Mouse (Mus musculus) intestine, postnatal 0 days (tissue): ENCODE results near the gene Zfp791. TPM values are rescaled to one million over a fixed set of nuclear protein-coding genes. Genes with fewer than 3 reads are reported as not detected.

Experiments
- ATAC-seq: fragments of 200-750 bp; cut with Nextera tagmentation; 2 replicates; pipeline ENCODE4 v1.8.0; 2017; ENCODE audit warnings: mild to moderate bottlenecking, moderate TSS enrichment, moderate library complexity
- H3K27ac ChIP-seq: fragments of 300-500 bp; sonication (generic); 2 replicates; pipeline ENCODE4 v1.5.1; 2014; ENCODE audit warnings: mild to moderate bottlenecking, low read depth, low read length, moderate library complexity
- H3K27me3 ChIP-seq: fragments of 300-500 bp; sonication (generic); replicated peaks from 2 replicates; pipeline ENCODE4 v1.6.1; 2014; ENCODE audit warnings: low read length, mixed read lengths; ENCODE audit not compliant: control insufficient read depth, insufficient read depth
- H3K36me3 ChIP-seq: fragments of 300-500 bp; sonication (generic); 2 replicates; pipeline ENCODE4 v1.6.1; 2014; ENCODE audit warnings: mild to moderate bottlenecking, moderate library complexity; ENCODE audit not compliant: control insufficient read depth, insufficient read depth
- H3K4me1 ChIP-seq: fragments of 300-500 bp; sonication (generic); replicated peaks from 2 replicates; pipeline ENCODE4 v1.6.1; 2014; ENCODE audit warnings: antibody characterized with exemption, low read length, mixed read lengths; ENCODE audit not compliant: control insufficient read depth, insufficient read depth
- H3K4me2 ChIP-seq: fragments of 300-500 bp; sonication (generic); replicated peaks from 2 replicates; pipeline ENCODE4 v1.6.1; 2014; ENCODE audit warnings: low read depth, mild to moderate bottlenecking, moderate library complexity
- H3K4me3 ChIP-seq: fragments of 300-500 bp; sonication (generic); 2 replicates; pipeline ENCODE4 v1.5.1; 2014; ENCODE audit warnings: low read depth, low read length
- H3K9ac ChIP-seq: fragments of 300-500 bp; sonication (generic); 2 replicates; pipeline ENCODE4 v1.6.1; 2014; ENCODE audit warnings: mild to moderate bottlenecking, low read depth, low read length
- H3K9me3 ChIP-seq: fragments of 300-500 bp; sonication (generic); 2 replicates; pipeline ENCODE4 v1.6.1; 2016; ENCODE audit warnings: mixed run types; ENCODE audit not compliant: control insufficient read depth
- CTCF ChIP-seq: sonication (generic); IDR thresholded peaks from 2 replicates; pipeline ENCODE4 v1.5.1; 2016; ENCODE audit warnings: low read depth, mild to moderate bottlenecking, control low read depth, antibody characterized with exemption, moderate library complexity
- WGBS: fragments of 180-500 bp; shearing (Covaris S2); extraction: QIAGEN DNeasy Blood & Tissue Kit; methylation state at CpG from one replicate; pipeline ENCODE4 v1.1.7; 2014; 5-methylcytosine and 5-hydroxymethylcytosine counted together
- polyA plus RNA-seq: library from polyadenylated mRNA; unstranded; fragments of >200 nt; fragmentation: Nextera tagmentation; extraction: Ambion mirVana; gene quantifications from 2 replicates; pipeline ENCODE4 v1.2.1, GENCODE M21; 2015

Gene Zfp791
- polyA plus RNA-seq, 1 experiment from 2014 or later, result 1.4 TPM

DNA sequence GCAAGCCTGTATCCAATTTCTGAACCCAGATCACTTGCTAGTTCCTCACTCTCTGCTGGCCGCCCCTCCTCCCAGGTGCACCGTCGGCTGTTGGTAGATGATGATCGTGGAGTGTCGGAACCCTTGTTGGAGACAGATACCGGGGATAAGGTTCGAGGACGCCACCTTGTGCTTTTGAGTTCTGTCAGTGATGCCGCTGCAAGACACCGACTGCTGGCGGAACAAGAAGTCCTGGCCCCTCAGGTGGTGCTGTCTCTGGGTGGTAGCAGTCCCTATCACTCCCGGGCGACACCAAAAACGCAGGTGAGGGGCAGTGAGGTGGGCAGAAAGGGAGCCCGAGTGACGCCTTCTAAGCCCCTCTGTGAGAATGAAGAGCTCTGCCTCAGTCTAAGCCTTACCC lies 26.7 kb downstream of the Zfp791 start:
- H3K9ac ChIP-seq, result no peak overlapping the region
- no peaks in the 10 kb centered on the region for H3K4me1 ChIP-seq

DNA sequence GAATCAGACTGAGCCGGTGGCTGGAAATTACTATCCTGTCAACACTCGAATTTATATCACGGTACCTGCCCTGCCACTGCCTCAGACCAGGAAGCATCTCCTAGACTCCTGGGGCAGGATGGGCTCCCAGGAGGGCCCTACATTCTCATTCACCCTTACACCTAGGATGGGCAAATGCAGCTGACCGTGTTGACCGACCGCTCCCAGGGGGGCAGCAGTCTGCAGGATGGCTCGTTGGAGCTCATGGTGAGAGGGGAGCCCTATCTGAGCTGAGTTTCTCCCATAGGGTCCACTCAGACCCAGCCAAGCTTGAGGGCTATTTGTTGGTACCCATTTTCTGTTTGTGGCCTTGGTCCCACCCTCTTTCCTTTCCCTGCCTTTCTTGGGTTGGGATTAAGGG lies 27.3 kb downstream of the Zfp791 start:
- Histone ChIP-seq H3K36me3 (peaks cover 72% of the 10 kb centered on the region), H3K4me3 (no peak overlapping the region), H3K9ac (no peak overlapping the region), H3K9me3 (no peaks in the 10 kb centered on the region), H3K4me1 (no peaks in the 10 kb centered on the region), H3K4me2 (no peak overlapping the region), H3K27ac (no peak overlapping the region), H3K27me3 (no peaks in the 10 kb centered on the region)
- no peak for TF ChIP-seq CTCF
- 94% methylated on average over 7 of the region's 7 CpGs for WGBS
- no peak for ATAC-seq

More for the DNA sequence above, 26.7 kb downstream of the Zfp791 start:
- H3K36me3 ChIP-seq, result peaks cover 66% of the 10 kb centered on the region
- no peak for ATAC-seq
- no peak overlapping the region for H3K4me2 ChIP-seq
- no peak for TF ChIP-seq CTCF
- no peak overlapping the region for H3K27ac ChIP-seq
- H3K9me3 ChIP-seq, result no peaks in the 10 kb centered on the region
- H3K4me3 ChIP-seq, result no peak overlapping the region
- H3K27me3 ChIP-seq, result no peaks in the 10 kb centered on the region
- 91% methylated on average over 16 of the region's 16 CpGs for WGBS

- Histone ChIP-seq H3K27ac (no peak overlapping the region), H3K9ac (no peak overlapping the region), H3K36me3 (peaks cover 72% of the 10 kb centered on the region), H3K27me3 (no peaks in the 10 kb centered on the region), H3K4me3 (no peak overlapping the region), H3K9me3 (no peaks in the 10 kb centered on the region), H3K4me2 (no peak overlapping the region), H3K4me1 (no peaks in the 10 kb centered on the region)
- no peak for ATAC-seq
- WGBS, result 93% methylated on average over 13 of the region's 13 CpGs
- no peak for TF ChIP-seq CTCF
Measured at GRCm38 (mm10) chr8:85095051-85095450, 27.8 kb downstream of the Zfp791 start.

DNA sequence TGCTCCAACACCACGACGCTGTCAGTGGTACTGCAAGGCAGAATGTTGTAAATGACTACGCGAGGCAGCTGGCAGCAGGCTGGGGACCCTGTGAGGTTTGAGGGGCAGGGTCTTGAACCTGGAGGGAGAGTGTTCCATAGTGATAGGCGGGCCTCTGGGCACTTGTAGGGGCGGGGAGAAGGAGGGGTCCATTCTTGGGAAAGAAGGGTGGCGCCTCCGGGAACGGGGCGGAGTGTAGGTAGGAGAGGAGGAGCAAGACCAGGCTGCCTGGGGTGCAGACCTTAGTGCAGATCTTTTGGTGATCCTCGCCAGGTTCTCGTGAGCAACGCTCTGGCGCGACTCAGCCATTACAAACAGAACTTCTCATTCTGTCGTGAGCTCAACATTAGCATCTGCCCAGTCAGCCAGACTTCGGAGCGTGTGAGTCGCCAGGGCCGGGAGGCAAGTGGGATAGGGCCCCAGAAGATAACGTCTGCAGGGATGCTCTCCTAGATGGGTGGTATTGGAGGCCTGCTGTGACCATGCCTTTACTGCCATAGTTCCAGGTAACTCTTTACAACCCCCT lies 31.3 kb downstream of the Zfp791 start:
- Histone ChIP-seq H3K27me3 (no peaks in the 10 kb centered on the region), H3K4me3 (no peak overlapping the region), H3K9me3 (no peaks in the 10 kb centered on the region), H3K9ac (no peak overlapping the region), H3K27ac (no peak overlapping the region), H3K4me2 (no peak overlapping the region), H3K4me1 (no peaks in the 10 kb centered on the region), H3K36me3 (peaks cover 84% of the 10 kb centered on the region)
- WGBS, result 51% methylated on average over 21 of the region's 21 CpGs
- ATAC-seq, result no peak
- TF ChIP-seq CTCF, result no peak

DNA sequence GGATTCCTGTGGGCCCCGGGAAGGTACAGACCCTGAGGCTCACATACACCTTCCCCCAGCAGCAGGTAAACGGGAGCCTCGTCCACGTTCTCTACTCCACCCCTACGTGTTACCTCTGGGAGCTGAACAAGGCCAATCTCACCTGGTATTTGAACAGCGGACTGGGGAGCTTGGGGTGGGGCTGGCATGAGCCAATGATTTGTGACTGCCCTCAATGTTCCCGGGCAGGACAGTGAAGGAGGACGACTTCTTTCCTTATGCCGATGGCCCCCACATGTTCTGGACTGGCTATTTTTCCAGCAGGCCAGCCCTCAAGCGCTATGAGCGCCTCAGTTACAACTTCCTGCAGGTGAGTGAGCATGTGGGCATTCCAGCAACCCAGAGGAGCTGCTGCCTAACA lies 32.0 kb downstream of the Zfp791 start:
- Histone ChIP-seq H3K9ac (no peak overlapping the region), H3K4me2 (no peak overlapping the region), H3K4me3 (no peak overlapping the region), H3K36me3 (peaks cover 81% of the 10 kb centered on the region), H3K27ac (no peak overlapping the region), H3K4me1 (no peaks in the 10 kb centered on the region), H3K27me3 (no peaks in the 10 kb centered on the region), H3K9me3 (no peaks in the 10 kb centered on the region)
- no peak for ATAC-seq
- 83% methylated on average over 11 of the region's 11 CpGs for WGBS
- no peak for TF ChIP-seq CTCF

GRCm38 (mm10) chr8:85088771-85089170 lies 34.1 kb downstream of the Zfp791 start:
- WGBS, result 82% methylated on average over 2 of the region's 2 CpGs
- Histone ChIP-seq H3K4me1 (peaks cover 6% of the 10 kb centered on the region; the same call in 1 of the 2 replicates), H3K4me2 (no peak overlapping the region), H3K4me3 (no peak overlapping the region), H3K9me3 (no peaks in the 10 kb centered on the region), H3K27ac (no peak overlapping the region), H3K36me3 (peaks cover 72% of the 10 kb centered on the region), H3K9ac (no peak overlapping the region), H3K27me3 (no peaks in the 10 kb centered on the region)
- no peak for TF ChIP-seq CTCF
- ATAC-seq, result no peak

- Histone ChIP-seq H3K36me3 (peaks cover 49% of the 10 kb centered on the region), H3K4me1 (peaks cover 7% of the 10 kb centered on the region; the same call in 1 of the 2 replicates), H3K27ac (no peak overlapping the region), H3K4me2 (no peak overlapping the region), H3K27me3 (no peaks in the 10 kb centered on the region), H3K9ac (no peak overlapping the region), H3K9me3 (no peaks in the 10 kb centered on the region), H3K4me3 (no peak overlapping the region)
- TF ChIP-seq CTCF, result peak; percentile 43
- ATAC-seq, result no peak
- WGBS, result 82% methylated on average over 3 of the region's 3 CpGs
Measured at GRCm38 (mm10) chr8:85086238-85086637, 36.7 kb downstream of the Zfp791 start.
